Mouse (Mus musculus): ENCODE measurements around the gene Agrp. TPM values are rescaled to one million over a fixed set of nuclear protein-coding genes. Genes with fewer than 3 reads are reported as not detected.

The Agrp gene
- polyA plus RNA-seq, 1 experiment, result not detected

- Histone ChIP-seq H3K27ac (replicated peaks; ENCODE audit: low read depth, low read length) (no peak overlapping the region), H3K4me3 (ENCODE audit: insufficient read depth, low read depth, low read length) (no peak overlapping the region), H3K4me1 (ENCODE audit: control insufficient read depth, insufficient read depth, insufficient read length, low read length) (peaks cover 4% of the 10 kb centered on the region; the same call in 1 of the 2 replicates)
These were observed 100.0 kb downstream of the Agrp start for GRCm38 (mm10) chr8:105537011-105537677.

- Histone ChIP-seq H3K27ac (replicated peaks; ENCODE audit: low read depth, low read length) (no peak overlapping the region), H3K4me1 (ENCODE audit: control insufficient read depth, insufficient read depth, insufficient read length, low read length) (peaks cover 4% of the 10 kb centered on the region; the same call in 1 of the 2 replicates), H3K4me3 (ENCODE audit: insufficient read depth, low read depth, low read length) (no peak overlapping the region)
These were observed 100.6 kb downstream of the Agrp start for GRCm38 (mm10) chr8:105536546-105536945.

GRCm38 (mm10) chr8:105533892-105534329 lies 103.3 kb downstream of the Agrp start:
- H3K27ac ChIP-seq (replicated peaks; ENCODE audit: low read depth, low read length), result 0 out of 2 replicates have a peak overlapping the region, but pooled peaks have one; percentile 2
- H3K4me1 ChIP-seq (ENCODE audit: control insufficient read depth, insufficient read depth, insufficient read length, low read length), result peaks cover 4% of the 10 kb centered on the region; the same call in 1 of the 2 replicates
- H3K4me3 ChIP-seq (ENCODE audit: insufficient read depth, low read depth, low read length), result no peak overlapping the region

- H3K4me1 ChIP-seq (ENCODE audit: control insufficient read depth, insufficient read depth, insufficient read length, low read length), result peaks cover 4% of the 10 kb centered on the region; the same call in 1 of the 2 replicates
- H3K4me3 ChIP-seq (ENCODE audit: insufficient read depth, low read depth, low read length), result no peak overlapping the region
- 0 out of 2 replicates have a peak overlapping the region, but pooled peaks have one; percentile 2 for H3K27ac ChIP-seq (replicated peaks; ENCODE audit: low read depth, low read length)
These were observed 103.8 kb downstream of the Agrp start for GRCm38 (mm10) chr8:105533439-105533838.

- H3K4me3 ChIP-seq (ENCODE audit: insufficient read depth, low read depth, low read length), result no peak overlapping the region
- no peak overlapping the region for H3K27ac ChIP-seq (replicated peaks; ENCODE audit: low read depth, low read length)
- peaks cover 4% of the 10 kb centered on the region; the same call in 1 of the 2 replicates for H3K4me1 ChIP-seq (ENCODE audit: control insufficient read depth, insufficient read depth, insufficient read length, low read length)
These were observed 105.4 kb downstream of the Agrp start for GRCm38 (mm10) chr8:105531774-105532173.

GRCm38 (mm10) chr8:105529271-105529670 lies 107.9 kb downstream of the Agrp start:
- Histone ChIP-seq H3K4me3 (ENCODE audit: insufficient read depth, low read depth, low read length) (no peak overlapping the region), H3K27ac (replicated peaks; ENCODE audit: low read depth, low read length) (no peak overlapping the region), H3K4me1 (ENCODE audit: control insufficient read depth, insufficient read depth, insufficient read length, low read length) (peaks cover 4% of the 10 kb centered on the region; the same call in 1 of the 2 replicates)

GRCm38 (mm10) chr8:105528206-105528605 lies 109.0 kb downstream of the Agrp start:
- no peak overlapping the region for H3K27ac ChIP-seq (replicated peaks; ENCODE audit: low read depth, low read length)
- no peak overlapping the region for H3K4me3 ChIP-seq (ENCODE audit: insufficient read depth, low read depth, low read length)
- no peaks in the 10 kb centered on the region for H3K4me1 ChIP-seq (ENCODE audit: control insufficient read depth, insufficient read depth, insufficient read length, low read length)

GRCm38 (mm10) chr8:105527110-105527509 lies 110.1 kb downstream of the Agrp start:
- Histone ChIP-seq H3K4me3 (ENCODE audit: insufficient read depth, low read depth, low read length) (no peak overlapping the region), H3K4me1 (ENCODE audit: control insufficient read depth, insufficient read depth, insufficient read length, low read length) (no peaks in the 10 kb centered on the region), H3K27ac (replicated peaks; ENCODE audit: low read depth, low read length) (no peak overlapping the region)

GRCm38 (mm10) chr8:105522890-105523289 lies 114.3 kb downstream of the Agrp start:
- Histone ChIP-seq H3K4me3 (ENCODE audit: insufficient read depth, low read depth, low read length) (no peak overlapping the region), H3K27ac (replicated peaks; ENCODE audit: low read depth, low read length) (no peak overlapping the region), H3K4me1 (ENCODE audit: control insufficient read depth, insufficient read depth, insufficient read length, low read length) (peaks cover 5% of the 10 kb centered on the region; the same call in 1 of the 2 replicates)

GRCm38 (mm10) chr8:105521995-105522769 lies 115.0 kb downstream of the Agrp start:
- H3K27ac ChIP-seq (replicated peaks; ENCODE audit: low read depth, low read length), result no peak overlapping the region
- peaks cover 5% of the 10 kb centered on the region; the same call in 1 of the 2 replicates for H3K4me1 ChIP-seq (ENCODE audit: control insufficient read depth, insufficient read depth, insufficient read length, low read length)
- H3K4me3 ChIP-seq (ENCODE audit: insufficient read depth, low read depth, low read length), result no peak overlapping the region

GRCm38 (mm10) chr8:105521061-105521460 lies 116.1 kb downstream of the Agrp start:
- Histone ChIP-seq H3K4me3 (ENCODE audit: insufficient read depth, low read depth, low read length) (no peak overlapping the region), H3K27ac (replicated peaks; ENCODE audit: low read depth, low read length) (no peak overlapping the region), H3K4me1 (ENCODE audit: control insufficient read depth, insufficient read depth, insufficient read length, low read length) (peaks cover 8% of the 10 kb centered on the region; the same call in 1 of the 2 replicates)

GRCm38 (mm10) chr8:105520521-105520920 lies 116.7 kb downstream of the Agrp start:
- no peak overlapping the region for H3K4me3 ChIP-seq (ENCODE audit: insufficient read depth, low read depth, low read length)
- H3K4me1 ChIP-seq (ENCODE audit: control insufficient read depth, insufficient read depth, insufficient read length, low read length), result peaks cover 8% of the 10 kb centered on the region; the same call in 1 of the 2 replicates
- H3K27ac ChIP-seq (replicated peaks; ENCODE audit: low read depth, low read length), result no peak overlapping the region

- Histone ChIP-seq H3K4me1 (ENCODE audit: control insufficient read depth, insufficient read depth, insufficient read length, low read length) (peaks cover 8% of the 10 kb centered on the region; the same call in 1 of the 2 replicates), H3K4me3 (ENCODE audit: insufficient read depth, low read depth, low read length) (no peak overlapping the region), H3K27ac (replicated peaks; ENCODE audit: low read depth, low read length) (no peak overlapping the region)
These were observed 117.6 kb downstream of the Agrp start for GRCm38 (mm10) chr8:105519591-105519990.

- Histone ChIP-seq H3K4me1 (ENCODE audit: control insufficient read depth, insufficient read depth, insufficient read length, low read length) (peaks cover 8% of the 10 kb centered on the region; the same call in 1 of the 2 replicates), H3K4me3 (ENCODE audit: insufficient read depth, low read depth, low read length) (peak within 1 kb of the TSS; percentile 55), H3K27ac (replicated peaks; ENCODE audit: low read depth, low read length) (no peak within 1 kb of the TSS)
These were observed 118.5 kb downstream of the Agrp start, which contains the start of gene Hsd11b2 for GRCm38 (mm10) chr8:105518436-105519313. Gene Hsd11b2 (plus strand): TSS chr8:105518755.

Data from brown adipose tissue, adult 24 weeks (tissue).